Mouse (Mus musculus) neural tube, embryonic 11.5 days (tissue): ENCODE measurements around the gene 4930435E12Rik. TPM values are rescaled to one million over a fixed set of nuclear protein-coding genes. Genes with fewer than 3 reads are reported as not detected.

Experiments
- ATAC-seq: fragments of 200-750 bp; cut with Nextera tagmentation; 2 replicates; pipeline ENCODE4 v1.8.0; 2017; ENCODE audit warnings: moderate number of reproducible peaks, mild to moderate bottlenecking, moderate TSS enrichment, moderate library complexity; ENCODE audit not compliant: insufficient read depth, low FRiP score, low TSS enrichment
- DNase-seq: peaks from one replicate; pipeline ENCODE4 v3.0.0-alpha.2; 2015; ENCODE audit warnings: low spot score
- H3K27ac ChIP-seq: fragments of 300-500 bp; sonication (generic); 2 replicates; pipeline ENCODE4 v1.5.1; 2014; ENCODE audit warnings: low read depth, mild to moderate bottlenecking, low read length
- H3K27me3 ChIP-seq: fragments of 300-500 bp; sonication (generic); 2 replicates; pipeline ENCODE4 v1.6.1; 2014; ENCODE audit warnings: mild to moderate bottlenecking, low read length, mixed read lengths; ENCODE audit not compliant: control insufficient read depth, insufficient read depth
- H3K36me3 ChIP-seq: fragments of 300-500 bp; sonication (generic); 2 replicates; pipeline ENCODE4 v1.6.1; 2014; ENCODE audit warnings: mild to moderate bottlenecking, low read length, moderate library complexity, mixed read lengths; ENCODE audit not compliant: control insufficient read depth, insufficient read depth
- H3K4me1 ChIP-seq: fragments of 300-500 bp; sonication (generic); 2 replicates; pipeline ENCODE4 v1.6.1; 2014; ENCODE audit warnings: low read length, mixed read lengths; ENCODE audit not compliant: control insufficient read depth, insufficient read depth
- H3K4me2 ChIP-seq: fragments of 300-500 bp; sonication (generic); 2 replicates; pipeline ENCODE4 v1.6.1; 2014; ENCODE audit warnings: low read depth, mild to moderate bottlenecking, moderate library complexity
- H3K4me3 ChIP-seq: fragments of 300-500 bp; sonication (generic); 2 replicates; pipeline ENCODE4 v1.5.1; 2014; ENCODE audit warnings: low read depth, low read length
- H3K9ac ChIP-seq: fragments of 300-500 bp; sonication (generic); 2 replicates; pipeline ENCODE4 v1.6.1; 2014; ENCODE audit warnings: mild to moderate bottlenecking, low read length
- H3K9me3 ChIP-seq: fragments of 300-500 bp; sonication (generic); 2 replicates; pipeline ENCODE4 v1.6.1; 2016; ENCODE audit warnings: low read length; ENCODE audit not compliant: control insufficient read depth
- WGBS: fragments of 180-500 bp; shearing (Covaris S2); extraction: QIAGEN DNeasy Blood & Tissue Kit; methylation state at CpG from one replicate; pipeline ENCODE4 v1.1.7; 2014; 5-methylcytosine and 5-hydroxymethylcytosine counted together
- polyA plus RNA-seq: library from polyadenylated mRNA; unstranded; fragments of >200 nt; fragmentation: Nextera tagmentation; extraction: Ambion mirVana; gene quantifications from 2 replicates; pipeline ENCODE4 v1.2.1, GENCODE M21; 2014

Gene 4930435E12Rik
- polyA plus RNA-seq, 1 experiment from 2014 or later: not detected

GRCm38 (mm10) chr16:38800091-38800490 lies 28.5 kb downstream of the 4930435E12Rik start, which contains the start of gene Upk1b:
Gene Upk1b (minus strand): TSS chr16:38800328.
- no peak for ATAC-seq
- Histone ChIP-seq H3K4me3 (no peak within 1 kb of the TSS), H3K36me3 (no peaks in the 10 kb centered on the region), H3K9me3 (no peaks in the 10 kb centered on the region), H3K27me3 (no peaks in the 10 kb centered on the region), H3K4me2 (no peak within 1 kb of the TSS), H3K4me1 (no peaks in the 10 kb centered on the region), H3K27ac (no peak within 1 kb of the TSS), H3K9ac (no peak within 1 kb of the TSS)
- 55% methylated on average over 10 of the region's 10 CpGs for WGBS
- DNase-seq: peak; percentile 14

GRCm38 (mm10) chr16:38798957-38799450 lies 29.5 kb downstream of the 4930435E12Rik start:
- no peak for ATAC-seq
- Histone ChIP-seq H3K9me3 (no peaks in the 10 kb centered on the region), H3K36me3 (no peaks in the 10 kb centered on the region), H3K4me1 (no peaks in the 10 kb centered on the region), H3K9ac (no peak overlapping the region), H3K27me3 (no peaks in the 10 kb centered on the region), H3K27ac (no peak overlapping the region), H3K4me3 (no peak overlapping the region), H3K4me2 (no peak overlapping the region)
- DNase-seq: no peak
- 74% methylated on average over 3 of the region's 3 CpGs for WGBS

GRCm38 (mm10) chr16:38793120-38793519 lies 35.4 kb downstream of the 4930435E12Rik start:
- DNase-seq (no peak), ATAC-seq (no peak)
- H3K9me3 ChIP-seq: no peaks in the 10 kb centered on the region
- H3K36me3 ChIP-seq: no peaks in the 10 kb centered on the region
- H3K4me1 ChIP-seq: no peaks in the 10 kb centered on the region
- H3K27me3 ChIP-seq: no peaks in the 10 kb centered on the region
- no peak overlapping the region for H3K4me3 ChIP-seq
- 82% methylated on average over 6 of the region's 6 CpGs for WGBS
- no peak overlapping the region for H3K9ac ChIP-seq
- no peak overlapping the region for H3K27ac ChIP-seq
- H3K4me2 ChIP-seq: no peak overlapping the region

GRCm38 (mm10) chr16:38789966-38790365 lies 38.6 kb downstream of the 4930435E12Rik start:
- Histone ChIP-seq H3K4me2 (no peak overlapping the region), H3K27me3 (no peaks in the 10 kb centered on the region), H3K9me3 (no peaks in the 10 kb centered on the region), H3K4me3 (no peak overlapping the region), H3K4me1 (no peaks in the 10 kb centered on the region), H3K9ac (no peak overlapping the region), H3K36me3 (no peaks in the 10 kb centered on the region), H3K27ac (no peak overlapping the region)
- ATAC-seq (no peak), DNase-seq (no peak)
- 80% methylated on average over 3 of the region's 3 CpGs for WGBS

GRCm38 (mm10) chr16:38789016-38789415 lies 39.5 kb downstream of the 4930435E12Rik start:
- WGBS: 88% methylated on average over 2 of the region's 2 CpGs
- H3K4me2 ChIP-seq: no peak overlapping the region
- ATAC-seq: no peak

GRCm38 (mm10) chr16:38785301-38785700 lies 43.2 kb downstream of the 4930435E12Rik start:
- Histone ChIP-seq H3K4me1 (no peaks in the 10 kb centered on the region), H3K4me2 (no peak overlapping the region), H3K9me3 (no peaks in the 10 kb centered on the region), H3K9ac (no peak overlapping the region), H3K4me3 (no peak overlapping the region), H3K27ac (no peak overlapping the region), H3K27me3 (no peaks in the 10 kb centered on the region), H3K36me3 (no peaks in the 10 kb centered on the region)
- WGBS: 84% methylated on average over 7 of the region's 7 CpGs
- no peak for ATAC-seq
- DNase-seq: no peak

More at GRCm38 (mm10) chr16:38789016-38789415, 39.5 kb downstream of the 4930435E12Rik start:
- no peak overlapping the region for H3K4me3 ChIP-seq
- no peak overlapping the region for H3K9ac ChIP-seq
- no peaks in the 10 kb centered on the region for H3K27me3 ChIP-seq
- DNase-seq: no peak
- H3K27ac ChIP-seq: no peak overlapping the region
- H3K36me3 ChIP-seq: no peaks in the 10 kb centered on the region
- H3K4me1 ChIP-seq: no peaks in the 10 kb centered on the region
- H3K9me3 ChIP-seq: no peaks in the 10 kb centered on the region

GRCm38 (mm10) chr16:38782524-38783067 lies 46.0 kb downstream of the 4930435E12Rik start:
- H3K9me3 ChIP-seq: no peaks in the 10 kb centered on the region
- H3K9ac ChIP-seq: no peak overlapping the region
- 60% methylated on average over 2 of the region's 2 CpGs for WGBS
- no peaks in the 10 kb centered on the region for H3K36me3 ChIP-seq
- no peak overlapping the region for H3K4me2 ChIP-seq
- no peak for ATAC-seq
- DNase-seq: no peak
- H3K27ac ChIP-seq: no peak overlapping the region
- no peak overlapping the region for H3K4me3 ChIP-seq
- H3K27me3 ChIP-seq: no peaks in the 10 kb centered on the region
- H3K4me1 ChIP-seq: no peaks in the 10 kb centered on the region

GRCm38 (mm10) chr16:38781946-38782345 lies 46.6 kb downstream of the 4930435E12Rik start:
- WGBS: 80% methylated on average over 2 of the region's 2 CpGs
- H3K9me3 ChIP-seq: no peaks in the 10 kb centered on the region
- H3K4me2 ChIP-seq: no peak overlapping the region
- DNase-seq (no peak), ATAC-seq (no peak)
- H3K4me1 ChIP-seq: no peaks in the 10 kb centered on the region
- H3K27me3 ChIP-seq: no peaks in the 10 kb centered on the region
- H3K9ac ChIP-seq: no peak overlapping the region
- no peaks in the 10 kb centered on the region for H3K36me3 ChIP-seq
- no peak overlapping the region for H3K27ac ChIP-seq
- no peak overlapping the region for H3K4me3 ChIP-seq

- no peak overlapping the region for H3K4me3 ChIP-seq
- H3K36me3 ChIP-seq: no peaks in the 10 kb centered on the region
- H3K27ac ChIP-seq: no peak overlapping the region
- H3K4me1 ChIP-seq: no peaks in the 10 kb centered on the region
- no peak overlapping the region for H3K9ac ChIP-seq
- DNase-seq (no peak), ATAC-seq (no peak)
- WGBS: 95% methylated on average over 7 of the region's 7 CpGs
- H3K4me2 ChIP-seq: no peak overlapping the region
- no peaks in the 10 kb centered on the region for H3K27me3 ChIP-seq
- H3K9me3 ChIP-seq: no peaks in the 10 kb centered on the region
These were observed 47.5 kb downstream of the 4930435E12Rik start for GRCm38 (mm10) chr16:38780960-38781572.
